9 mouse cellular contexts compared by ENCODE assay signal in the genomic region with DNA sequence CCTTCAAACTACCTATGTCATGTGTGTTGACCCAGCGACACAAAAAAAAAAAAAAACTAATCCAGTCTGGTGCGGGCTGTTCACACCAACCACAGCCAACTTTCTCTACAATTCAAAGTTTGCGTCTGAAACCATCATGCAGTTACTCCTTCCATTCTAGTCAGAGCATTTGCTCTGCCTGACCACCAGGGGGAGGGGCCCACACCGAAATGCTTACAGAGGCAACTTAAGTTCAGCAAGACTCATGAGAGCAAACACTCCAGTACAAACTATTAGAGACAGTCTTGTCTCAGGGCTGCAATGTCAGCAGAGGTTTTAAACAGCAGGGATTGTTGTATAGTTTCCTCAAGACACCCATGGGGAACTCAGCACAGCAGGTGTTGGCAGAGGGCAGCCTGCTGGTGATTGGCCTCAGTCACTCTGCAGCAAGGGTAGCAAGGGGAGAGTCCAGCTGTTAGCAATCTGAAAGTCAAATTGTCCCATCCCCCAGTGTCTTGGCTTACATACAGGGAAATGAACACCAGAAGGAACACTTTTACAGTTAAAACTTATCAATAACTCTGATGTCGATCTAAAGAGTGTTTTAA. TPM values are rescaled to one million over a fixed set of nuclear protein-coding genes. Genes with fewer than 3 reads are reported as not detected.
DNase-seq lines count a peak whose midpoint lies in the region; ATAC-seq and TF ChIP-seq lines count a peak whose summit lies in the region.
"Had no signal": no experiment of that assay in that cellular context is flagged by ENCODE, and none has a peak within 500 bp of the region (broad histone marks: within the 10 kb centered on the region; RNA-seq: fewer than 3 reads in every experiment).

No protein-coding gene starts in this region.

- TF ChIP-seq EP300 in heart, adult 2 months (IDR thresholded peaks at IDR 0.05; ENCODE audit: insufficient read depth, low read depth, low read length): no peak
- TF ChIP-seq EP300 in liver, embryonic 14.5 days (IDR thresholded peaks at IDR 0.05; ENCODE audit: low read depth): no peak

- no peak for ATAC-seq in liver, embryonic 14.5 days (ENCODE audit: insufficient read depth)
- no peak for ATAC-seq in hindbrain, embryonic 14.5 days (ENCODE audit: low FRiP score)

- no peak for TF ChIP-seq POLR2A in heart, adult 2 months (IDR thresholded peaks at IDR 0.05; ENCODE audit: insufficient read depth, low read depth, low read length)

- H3K36me3 ChIP-seq in heart, adult 2 months (ENCODE audit: control insufficient read depth, insufficient read depth, low read length): no peaks in the 10 kb centered on the region
- H3K36me3 ChIP-seq in liver, embryonic 14.5 days (replicated peaks; ENCODE audit: control insufficient read depth, insufficient read depth, low read depth): no peaks in the 10 kb centered on the region
- H3K36me3 ChIP-seq in hindbrain, embryonic 14.5 days (replicated peaks; ENCODE audit: control insufficient read depth, insufficient read depth): no peaks in the 10 kb centered on the region
- H3K36me3 ChIP-seq: neural tube, embryonic 12.5 days had no signal

- peak; percentile 65 for TF ChIP-seq CTCF in heart, adult 2 months (IDR thresholded peaks at IDR 0.05)
- TF ChIP-seq CTCF in liver, embryonic 14.5 days (IDR thresholded peaks at IDR 0.05; ENCODE audit: low read depth): peak; percentile 70

- WGBS in heart, adult 2 months: 68% methylated on average over 5 of the region's 5 CpGs
- 57% methylated on average over 5 of the region's 5 CpGs for WGBS in liver, embryonic 14.5 days (ENCODE audit: insufficient replicate concordance)
- WGBS in hindbrain, embryonic 14.5 days: 83% methylated on average over 5 of the region's 5 CpGs

- no peak overlapping the region for H3K4me2 ChIP-seq in liver, embryonic 14.5 days (ENCODE audit: low read depth)
- H3K4me2 ChIP-seq in hindbrain, embryonic 14.5 days (replicated peaks): no peak overlapping the region
- H3K4me2 ChIP-seq: neural tube, embryonic 12.5 days had no signal

- no peak for DNase-seq in heart, adult 2 months
- no peak for DNase-seq in heart, postnatal 36 days
- peak; percentile 6 for DNase-seq in urinary bladder, postnatal 25 days (ENCODE audit: low spot score)
- no peak for DNase-seq in urinary bladder, adult 18-20 months (ENCODE audit: low spot score in 2 of 2)
- no peak for DNase-seq in liver, embryonic 14.5 days (ENCODE audit: low read depth in 3 of 3, low spot score in 3 of 3)
- peak; percentile 12 for DNase-seq in yolk sac, embryonic 10.5 days (ENCODE audit: low spot score)
- DNase-seq in right cerebral cortex, postnatal 36 days (ENCODE audit: low spot score in 2 of 2): no peak
- DNase-seq in hindbrain, embryonic 14.5 days (ENCODE audit: low spot score): no peak

- H3K9ac ChIP-seq in heart, adult 2 months (ENCODE audit: low read depth, low read length): no peak overlapping the region
- H3K9ac ChIP-seq in liver, embryonic 14.5 days (replicated peaks): no peak overlapping the region
- no peak overlapping the region for H3K9ac ChIP-seq in hindbrain, embryonic 14.5 days
- H3K9ac ChIP-seq: neural tube, embryonic 12.5 days had no signal

- no peak overlapping the region for H3K27ac ChIP-seq in heart, adult 2 months
- no peak overlapping the region for H3K27ac ChIP-seq in liver, embryonic 14.5 days
- no peak overlapping the region for H3K27ac ChIP-seq in hindbrain, embryonic 14.5 days
- H3K27ac ChIP-seq: neural tube, embryonic 12.5 days had no signal

- no peak overlapping the region for H3K4me3 ChIP-seq in heart, adult 2 months
- no peak overlapping the region for H3K4me3 ChIP-seq in liver, embryonic 14.5 days (ENCODE audit: insufficient read depth in 1 of 2, low read depth in 2 of 2, low read length in 2 of 2)
- no peak overlapping the region for H3K4me3 ChIP-seq in hindbrain, embryonic 14.5 days (replicated peaks; ENCODE audit: low read length)
- H3K4me3 ChIP-seq: neural tube, embryonic 12.5 days had no signal

- no peaks in the 10 kb centered on the region for H3K4me1 ChIP-seq in heart, adult 2 months (ENCODE audit: control insufficient read depth, insufficient read depth, low read length)
- 0 out of 4 replicates have a peak, but pooled peaks cover 0 to 5% of the 10 kb centered on the region in 2 experiments for H3K4me1 ChIP-seq in liver, embryonic 14.5 days (replicated peaks; ENCODE audit: control insufficient read depth in 2 of 2, insufficient read depth in 2 of 2, low read length in 1 of 2)
- H3K4me1 ChIP-seq in hindbrain, embryonic 14.5 days (replicated peaks; ENCODE audit: control insufficient read depth, insufficient read depth, low read length): no peaks in the 10 kb centered on the region
- H3K4me1 ChIP-seq: neural tube, embryonic 12.5 days had no signal

- H3K27me3 ChIP-seq in heart, adult 2 months (ENCODE audit: control insufficient read depth, insufficient read depth, low read length): no peaks in the 10 kb centered on the region
- H3K27me3 ChIP-seq in liver, embryonic 14.5 days (ENCODE audit: control insufficient read depth, insufficient read depth, low read length): no peaks in the 10 kb centered on the region
- no peaks in the 10 kb centered on the region for H3K27me3 ChIP-seq in hindbrain, embryonic 14.5 days (ENCODE audit: control insufficient read depth, insufficient read depth, low read length)
- H3K27me3 ChIP-seq: neural tube, embryonic 12.5 days had no signal

- intact Hi-C loops in heart, adult 2 months (cut with DNase I): no loop called here
- intact Hi-C loops in heart, postnatal 36 days (cut with DNase I): no loop called here

- no peaks in the 10 kb centered on the region for H3K79me2 ChIP-seq in heart, adult 2 months (replicated peaks; ENCODE audit: control insufficient read depth, insufficient read depth, low read length)

- no peaks in the 10 kb centered on the region for H3K9me3 ChIP-seq in liver, embryonic 14.5 days (ENCODE audit: control insufficient read depth, low read length)
- H3K9me3 ChIP-seq in hindbrain, embryonic 14.5 days (ENCODE audit: control insufficient read depth, low read length): no peaks in the 10 kb centered on the region; the same call in 1 of the 2 replicates
- H3K9me3 ChIP-seq: neural tube, embryonic 12.5 days had no signal

RNA-seq across cellular contexts. Expression of a gene that starts 50.8 kb away (rescaled TPM):
- total RNA-seq in heart, adult 2 months (2021): 10 to 100 TPM; 22.2 to 23.1 TPM
- 14.6 and 24.0 TPM in 2 replicates for polyA plus RNA-seq in heart, adult 2 months (2012; rRNA removed)
- total RNA-seq in heart, postnatal 36 days (2021): 10 to 100 TPM; 22.1 to 27.5 TPM
- polyA plus RNA-seq in liver, embryonic 14.5 days (2012; rRNA removed): 6.9 and 8.1 TPM in 2 replicates
- 10.8 and 11.9 TPM in 2 replicates for polyA plus RNA-seq in liver, embryonic 14.5 days (2014; fragmentation: Nextera tagmentation; extraction: Ambion mirVana)
- 3.1 and 3.9 TPM in 2 replicates for polyA plus RNA-seq in hindbrain, embryonic 14.5 days (2014; fragmentation: Nextera tagmentation; extraction: Ambion mirVana)

Comparison
In these comparisons a context has a peak if more than half of its experiments do, and no peak if none do; other contexts are left out.
1. DNase-seq: peak in urinary bladder, postnatal 25 days (single experiment) and yolk sac, embryonic 10.5 days (single experiment); none in heart, adult 2 months (0 of 2), heart, postnatal 36 days (0 of 2), urinary bladder, adult 18-20 months (0 of 2), liver, embryonic 14.5 days (0 of 3), right cerebral cortex, postnatal 36 days (0 of 2) and hindbrain, embryonic 14.5 days (single experiment).